Mouse (Mus musculus) liver, adult (tissue): ENCODE results near the gene Gm2a.

Experiments used
- GATA4 ChIP-seq: IDR thresholded peaks from 2 replicates; pipeline ENCODE4 v1.6.1; 2014; ENCODE audit warnings: mild to moderate bottlenecking, low read length; ENCODE audit not compliant: insufficient replicate concordance

The Gm2a gene

GRCm38 (mm10) chr11:55097463-55098188, at the start of gene Gm2a:
Gm2a (plus strand) TSS chr11:55098115.
- TF ChIP-seq GATA4 = peak; percentile 65; the same call in 1 of the 2 replicates

- TF ChIP-seq GATA4 = no peak
These were observed 46.9 kb upstream of the Gm2a start for GRCm38 (mm10) chr11:55050837-55051510.

GRCm38 (mm10) chr11:55057511-55057910, 40.4 kb upstream of the Gm2a start:
- TF ChIP-seq GATA4 = no peak

- TF ChIP-seq GATA4 = no peak
These were observed 37.1 kb upstream of the Gm2a start for GRCm38 (mm10) chr11:55060802-55061201.

GRCm38 (mm10) chr11:55062856-55063255, 35.1 kb upstream of the Gm2a start:
- no peak for TF ChIP-seq GATA4

GRCm38 (mm10) chr11:55066921-55067320, 31.0 kb upstream of the Gm2a start:
- TF ChIP-seq GATA4 = no peak

GRCm38 (mm10) chr11:55069023-55069422, 28.9 kb upstream of the Gm2a start:
- no peak for TF ChIP-seq GATA4

- no peak for TF ChIP-seq GATA4
These were observed 26.6 kb upstream of the Gm2a start for GRCm38 (mm10) chr11:55071344-55071743.

GRCm38 (mm10) chr11:55072467-55072866, 25.4 kb upstream of the Gm2a start:
- TF ChIP-seq GATA4 = no peak

GRCm38 (mm10) chr11:55073191-55073590, 24.7 kb upstream of the Gm2a start:
- TF ChIP-seq GATA4 = no peak

GRCm38 (mm10) chr11:55075602-55076001, 22.3 kb upstream of the Gm2a start:
- no peak for TF ChIP-seq GATA4

GRCm38 (mm10) chr11:55076234-55076633, 21.7 kb upstream of the Gm2a start:
- no peak for TF ChIP-seq GATA4

- TF ChIP-seq GATA4 = no peak
These were observed 20.3 kb upstream of the Gm2a start, which contains the start of gene Ccdc69 for GRCm38 (mm10) chr11:55077331-55078231. Ccdc69 (minus strand) TSS chr11:55078131.

- no peak for TF ChIP-seq GATA4
These were observed 19.4 kb upstream of the Gm2a start for GRCm38 (mm10) chr11:55078502-55078901.

GRCm38 (mm10) chr11:55079180-55079579, 18.7 kb upstream of the Gm2a start:
- TF ChIP-seq GATA4 = no peak
